Mouse (Mus musculus) lung, postnatal 0 days (tissue): Measurements from ENCODE around the gene Cdk5r2.

Source experiments
- CTCF ChIP-seq: IDR thresholded peaks from 2 replicates; pipeline ENCODE4 v1.5.1; 2016; ENCODE audit warnings: antibody characterized with exemption, mild to moderate bottlenecking
- EP300 ChIP-seq: IDR thresholded peaks from 2 replicates; pipeline ENCODE4 v1.6.1; 2016; ENCODE audit warnings: antibody characterized with exemption, mild to moderate bottlenecking, control low read depth

- TF ChIP-seq CTCF = no peak
- no peak for TF ChIP-seq EP300
These were observed 47.5 kb downstream of the Cdk5r2 start for GRCm38 (mm10) chr1:74902191-74902590.
